Mouse (Mus musculus): ENCODE measurements around the gene Rapgef1.
A peak's percentile ranks its signal among the peaks of the same experiment; 100 is the strongest.
"Not testable (repeated sequence)": the region's sequence is repeated elsewhere in the genome, so short reads cannot be mapped to it uniquely, and the experiment has no call there.

Gene Rapgef1

GRCm38 (mm10) chr2:29623247-29624090 lies 3.9 kb downstream of the Rapgef1 start:
- DNase-seq, result no peak

- no peak for DNase-seq
These were observed 4.6 kb downstream of the Rapgef1 start for GRCm38 (mm10) chr2:29624091-29624608.

GRCm38 (mm10) chr2:29624739-29625138 lies 5.2 kb downstream of the Rapgef1 start:
- no peak for DNase-seq

- no peak for DNase-seq
These were observed 6.2 kb downstream of the Rapgef1 start for GRCm38 (mm10) chr2:29625573-29626200.

DNA sequence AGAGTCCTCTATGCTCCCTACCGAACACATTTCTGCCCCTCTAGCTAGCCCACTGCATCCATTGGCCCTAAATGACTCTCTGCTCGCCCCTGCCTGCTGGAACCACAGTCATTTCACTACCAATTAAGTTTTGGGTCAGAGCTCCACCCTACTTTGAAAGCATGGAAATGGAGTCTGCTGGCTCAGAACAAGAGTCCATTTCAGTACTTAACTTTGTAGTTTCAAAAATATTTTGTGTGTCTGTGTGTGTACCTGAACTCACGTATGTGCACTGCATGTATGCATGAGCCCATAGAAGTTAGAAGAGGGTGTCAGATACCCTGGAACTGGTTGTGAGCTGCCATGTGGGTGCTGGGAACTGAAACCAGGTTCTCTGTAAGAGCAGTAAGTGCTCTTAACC lies 7.8 kb downstream of the Rapgef1 start:
- no peak for DNase-seq

DNA sequence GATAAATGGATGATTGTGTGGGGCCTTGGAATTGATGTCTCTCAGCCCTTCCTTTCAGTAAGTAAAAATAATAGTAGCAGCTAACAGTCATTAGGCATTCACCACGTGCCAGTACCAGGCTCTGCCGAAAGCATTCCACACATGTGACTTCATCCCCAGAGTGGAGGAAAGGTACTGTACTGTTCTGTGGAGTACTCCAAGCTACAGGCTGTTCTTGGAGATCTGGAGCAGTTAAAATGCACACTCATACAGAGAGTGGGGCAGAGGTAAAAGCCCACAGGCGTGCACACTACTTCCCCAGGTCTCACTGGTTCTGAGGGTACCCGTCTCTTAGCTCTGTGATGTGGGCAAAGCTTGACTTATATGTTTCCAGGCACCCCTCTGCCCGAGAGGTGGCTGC lies 8.7 kb downstream of the Rapgef1 start:
- DNase-seq, result no peak

GRCm38 (mm10) chr2:29628763-29629181 lies 9.3 kb downstream of the Rapgef1 start:
- no peak for DNase-seq

- DNase-seq, result no peak
These were observed 9.8 kb downstream of the Rapgef1 start for GRCm38 (mm10) chr2:29629311-29629710.

GRCm38 (mm10) chr2:29630141-29630771 lies 10.7 kb downstream of the Rapgef1 start:
- DNase-seq, result no peak

- DNase-seq, result no peak
These were observed 11.5 kb downstream of the Rapgef1 start for GRCm38 (mm10) chr2:29631020-29631419.

DNA sequence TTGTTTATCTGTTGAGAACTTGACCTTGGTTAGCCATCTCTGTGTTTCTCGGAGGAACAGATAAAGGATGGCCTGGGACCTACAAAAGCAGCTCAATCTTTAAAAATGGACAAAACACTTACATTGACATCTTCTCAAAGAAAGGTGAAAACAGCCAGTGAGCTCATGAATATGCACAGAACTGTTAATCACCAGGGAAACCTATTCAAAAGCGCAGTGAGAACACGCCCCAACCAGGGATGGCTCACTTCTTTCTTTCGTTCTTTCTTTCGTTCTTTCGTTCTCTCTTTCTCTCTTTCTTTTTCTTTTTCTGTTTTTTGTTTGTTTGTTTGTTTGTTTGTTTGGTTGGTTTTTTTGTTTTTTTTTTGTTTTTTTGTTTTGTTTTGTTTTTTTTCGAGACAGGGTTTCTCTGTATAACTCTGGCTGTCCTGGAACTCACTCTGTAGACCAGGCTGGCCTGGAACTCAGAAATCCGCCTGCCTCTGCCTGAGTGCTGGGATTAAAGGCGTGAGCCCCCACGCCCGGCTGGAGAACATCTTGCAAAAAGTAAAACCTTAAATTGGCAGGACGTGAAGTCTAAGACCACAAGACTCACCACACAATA lies 12.1 kb downstream of the Rapgef1 start:
- not testable (repeated sequence) for DNase-seq

- no peak for DNase-seq
These were observed 12.7 kb downstream of the Rapgef1 start for GRCm38 (mm10) chr2:29632168-29632662.

GRCm38 (mm10) chr2:29633101-29633554 lies 13.6 kb downstream of the Rapgef1 start:
- peak; percentile 82 for DNase-seq

- DNase-seq, result no peak
These were observed 14.3 kb downstream of the Rapgef1 start for GRCm38 (mm10) chr2:29633782-29634181.

GRCm38 (mm10) chr2:29634541-29634940 lies 15.0 kb downstream of the Rapgef1 start:
- DNase-seq, result no peak

DNA sequence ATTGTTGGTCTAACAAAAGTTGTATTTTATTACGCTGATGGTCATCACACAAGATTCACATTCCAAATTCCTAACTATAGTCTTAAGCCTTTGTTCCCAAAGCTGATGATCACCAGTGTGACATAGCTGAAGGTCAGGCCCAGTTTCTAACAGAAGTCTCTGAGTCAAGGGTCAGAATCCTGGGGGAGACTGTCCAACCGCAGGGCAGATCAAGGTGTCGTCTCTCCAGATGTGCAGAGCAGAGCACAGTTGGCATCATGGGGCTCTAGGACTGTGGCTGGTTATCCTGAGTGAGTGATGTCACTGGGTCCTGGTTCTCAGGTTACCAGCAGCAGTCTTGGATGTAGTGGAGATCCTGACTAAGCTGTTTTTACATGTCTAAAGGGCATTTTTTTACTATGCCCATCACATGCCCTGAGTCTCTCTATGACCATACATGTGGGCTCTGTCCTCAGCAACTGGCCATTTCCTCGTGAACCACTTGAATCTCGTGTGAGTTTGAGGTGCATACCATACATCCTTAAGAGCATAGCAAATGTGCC lies 16.5 kb downstream of the Rapgef1 start:
- DNase-seq, result no peak

GRCm38 (mm10) chr2:29637528-29637927 lies 18.0 kb downstream of the Rapgef1 start:
- DNase-seq, result no peak

DNA sequence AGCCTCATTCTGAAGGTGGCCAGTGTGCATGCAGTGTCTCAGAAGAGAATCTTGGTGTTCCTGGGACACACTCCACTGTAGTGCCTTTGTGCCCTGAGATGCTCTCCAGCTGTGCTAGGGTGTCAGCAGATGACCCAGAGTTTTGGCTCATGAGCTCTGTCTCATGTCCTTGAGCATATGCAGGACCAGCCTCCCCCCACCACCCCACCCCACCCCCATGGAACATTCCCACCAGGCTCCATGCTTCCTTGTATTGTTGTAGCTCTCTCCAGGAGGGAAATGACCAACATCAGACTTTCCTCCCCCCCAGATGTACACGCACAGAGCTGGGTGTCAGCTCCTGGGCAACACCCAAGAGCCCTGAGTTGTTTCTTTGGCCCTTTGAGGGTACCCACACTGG lies 19.9 kb downstream of the Rapgef1 start:
- no peak for DNase-seq

- DNase-seq, result no peak
These were observed 20.6 kb downstream of the Rapgef1 start for GRCm38 (mm10) chr2:29639953-29640743.

DNA sequence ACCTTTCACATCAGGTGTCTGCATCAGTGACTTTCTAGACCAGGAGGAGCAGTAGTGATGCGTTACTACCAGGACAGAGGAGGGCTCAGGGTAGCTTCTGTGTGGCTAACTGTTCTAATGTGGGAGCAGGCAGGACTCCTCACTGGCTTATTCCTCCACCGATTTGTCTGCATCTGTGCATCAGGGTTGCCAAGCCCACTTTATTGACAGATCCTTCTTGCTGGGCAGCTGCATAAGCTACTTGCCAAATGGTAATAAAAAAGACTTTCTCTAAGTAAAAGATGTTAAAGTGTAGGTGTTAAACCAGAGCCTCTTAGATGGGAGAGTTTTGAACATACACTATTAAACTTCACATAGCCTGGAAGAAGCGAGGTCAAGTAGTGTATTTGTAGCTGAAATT lies 22.2 kb downstream of the Rapgef1 start:
- DNase-seq, result no peak

DNA sequence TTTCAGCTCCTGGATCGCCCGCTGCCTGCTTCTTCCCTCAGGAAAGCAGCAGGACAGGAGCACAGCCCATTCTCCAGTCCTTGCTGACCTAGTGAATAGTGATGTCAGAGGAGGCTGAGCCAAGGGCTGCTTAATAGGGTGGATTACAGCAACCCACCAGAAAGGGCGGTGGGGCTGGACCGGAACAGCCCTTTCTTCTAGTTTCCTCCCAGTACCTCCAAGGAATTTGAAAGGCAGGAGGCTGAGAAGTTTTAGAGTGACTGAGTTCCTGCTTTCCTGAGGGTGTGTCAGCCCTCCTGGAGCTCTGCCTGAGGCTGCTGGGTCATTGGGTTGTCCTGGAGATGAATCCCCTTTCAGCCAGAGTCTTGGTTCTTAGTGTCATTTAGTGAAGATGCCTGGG lies 23.9 kb downstream of the Rapgef1 start:
- DNase-seq, result no peak
